Mouse (Mus musculus) neural tube, embryonic 11.5 days (tissue): Measurements from ENCODE around the gene Ifit2. TPM values are rescaled to one million over a fixed set of nuclear protein-coding genes. Genes with fewer than 3 reads are reported as not detected.
"Not testable (repeated sequence)": the region's sequence is repeated elsewhere in the genome, so short reads cannot be mapped to it uniquely, and the experiment has no call there.

Source experiments
- ATAC-seq: fragments of 200-750 bp; cut with Nextera tagmentation; 2 replicates; pipeline ENCODE4 v1.8.0; 2017; ENCODE audit warnings: moderate number of reproducible peaks, mild to moderate bottlenecking, moderate TSS enrichment, moderate library complexity; ENCODE audit not compliant: insufficient read depth, low FRiP score, low TSS enrichment
- DNase-seq: peaks from one replicate; pipeline ENCODE4 v3.0.0-alpha.2; 2015; ENCODE audit warnings: low spot score
- H3K27ac ChIP-seq: fragments of 300-500 bp; sonication (generic); 2 replicates; pipeline ENCODE4 v1.5.1; 2014; ENCODE audit warnings: low read depth, mild to moderate bottlenecking, low read length
- H3K27me3 ChIP-seq: fragments of 300-500 bp; sonication (generic); 2 replicates; pipeline ENCODE4 v1.6.1; 2014; ENCODE audit warnings: mild to moderate bottlenecking, low read length, mixed read lengths; ENCODE audit not compliant: control insufficient read depth, insufficient read depth
- H3K36me3 ChIP-seq: fragments of 300-500 bp; sonication (generic); 2 replicates; pipeline ENCODE4 v1.6.1; 2014; ENCODE audit warnings: mild to moderate bottlenecking, low read length, moderate library complexity, mixed read lengths; ENCODE audit not compliant: control insufficient read depth, insufficient read depth
- H3K4me1 ChIP-seq: fragments of 300-500 bp; sonication (generic); 2 replicates; pipeline ENCODE4 v1.6.1; 2014; ENCODE audit warnings: low read length, mixed read lengths; ENCODE audit not compliant: control insufficient read depth, insufficient read depth
- H3K4me2 ChIP-seq: fragments of 300-500 bp; sonication (generic); 2 replicates; pipeline ENCODE4 v1.6.1; 2014; ENCODE audit warnings: low read depth, mild to moderate bottlenecking, moderate library complexity
- H3K4me3 ChIP-seq: fragments of 300-500 bp; sonication (generic); 2 replicates; pipeline ENCODE4 v1.5.1; 2014; ENCODE audit warnings: low read depth, low read length
- H3K9ac ChIP-seq: fragments of 300-500 bp; sonication (generic); 2 replicates; pipeline ENCODE4 v1.6.1; 2014; ENCODE audit warnings: mild to moderate bottlenecking, low read length
- H3K9me3 ChIP-seq: fragments of 300-500 bp; sonication (generic); 2 replicates; pipeline ENCODE4 v1.6.1; 2016; ENCODE audit warnings: low read length; ENCODE audit not compliant: control insufficient read depth
- WGBS: fragments of 180-500 bp; shearing (Covaris S2); extraction: QIAGEN DNeasy Blood & Tissue Kit; methylation state at CpG from one replicate; pipeline ENCODE4 v1.1.7; 2014; 5-methylcytosine and 5-hydroxymethylcytosine counted together
- polyA plus RNA-seq: library from polyadenylated mRNA; unstranded; fragments of >200 nt; fragmentation: Nextera tagmentation; extraction: Ambion mirVana; gene quantifications from 2 replicates; pipeline ENCODE4 v1.2.1, GENCODE M21; 2014

The Ifit2 gene
- polyA plus RNA-seq, 1 experiment from 2014 or later: 4.8 TPM

GRCm38 (mm10) chr19:34582696-34583095 lies 32.2 kb downstream of the Ifit2 start:
- not testable (repeated sequence) for H3K9me3 ChIP-seq, H3K27me3 ChIP-seq, H3K4me3 ChIP-seq, H3K27ac ChIP-seq, H3K4me2 ChIP-seq, H3K9ac ChIP-seq, H3K36me3 ChIP-seq, DNase-seq, H3K4me1 ChIP-seq, ATAC-seq
- WGBS: 92% methylated on average over 2 of the region's 2 CpGs

- 67% methylated on average over 2 of the region's 2 CpGs for WGBS
- not testable (repeated sequence) for ATAC-seq, H3K27me3 ChIP-seq
These were observed 32.8 kb downstream of the Ifit2 start, which contains the start of gene Ifit3 for GRCm38 (mm10) chr19:34583126-34583766. Ifit3 (plus strand) TSS chr19:34583531.

GRCm38 (mm10) chr19:34585740-34586458 lies 35.4 kb downstream of the Ifit2 start:
- H3K9ac ChIP-seq, H3K27me3 ChIP-seq, H3K4me3 ChIP-seq, H3K27ac ChIP-seq, H3K36me3 ChIP-seq, H3K4me2 ChIP-seq, DNase-seq, H3K4me1 ChIP-seq, H3K9me3 ChIP-seq, ATAC-seq: not testable (repeated sequence)
- 80% methylated on average over 5 of the region's 5 CpGs for WGBS

More at GRCm38 (mm10) chr19:34583126-34583766, 32.8 kb downstream of the Ifit2 start, which contains the start of gene Ifit3:
- H3K9me3 ChIP-seq, H3K4me1 ChIP-seq, H3K9ac ChIP-seq, H3K36me3 ChIP-seq, DNase-seq, H3K27ac ChIP-seq, H3K4me2 ChIP-seq, H3K4me3 ChIP-seq: not testable (repeated sequence)

GRCm38 (mm10) chr19:34587898-34588692 lies 37.6 kb downstream of the Ifit2 start:
- not testable (repeated sequence) for H3K9ac ChIP-seq, H3K4me2 ChIP-seq, H3K4me1 ChIP-seq, H3K36me3 ChIP-seq, H3K27ac ChIP-seq, H3K27me3 ChIP-seq, H3K4me3 ChIP-seq, ATAC-seq, H3K9me3 ChIP-seq, DNase-seq
- WGBS: 90% methylated on average over 6 of the region's 12 CpGs

GRCm38 (mm10) chr19:34588959-34589358 lies 38.5 kb downstream of the Ifit2 start:
- H3K4me1 ChIP-seq: no peaks in the 10 kb centered on the region
- H3K4me3 ChIP-seq: no peak overlapping the region
- H3K9ac ChIP-seq: no peak overlapping the region
- H3K27ac ChIP-seq: no peak overlapping the region
- no peak overlapping the region for H3K4me2 ChIP-seq
- no peaks in the 10 kb centered on the region for H3K36me3 ChIP-seq
- ATAC-seq (no peak), DNase-seq (no peak)
- no peaks in the 10 kb centered on the region for H3K9me3 ChIP-seq
- H3K27me3 ChIP-seq: no peaks in the 10 kb centered on the region

- H3K27ac ChIP-seq: no peak overlapping the region
- 86% methylated on average over 2 of the region's 2 CpGs for WGBS
- no peaks in the 10 kb centered on the region for H3K4me1 ChIP-seq
- no peaks in the 10 kb centered on the region for H3K36me3 ChIP-seq
- H3K4me2 ChIP-seq: no peak overlapping the region
- no peak for DNase-seq
- no peaks in the 10 kb centered on the region for H3K27me3 ChIP-seq
- no peaks in the 10 kb centered on the region for H3K9me3 ChIP-seq
- H3K9ac ChIP-seq: no peak overlapping the region
- no peak for ATAC-seq
- no peak overlapping the region for H3K4me3 ChIP-seq
These were observed 43.0 kb downstream of the Ifit2 start for GRCm38 (mm10) chr19:34593456-34593855.

GRCm38 (mm10) chr19:34594523-34594922 lies 44.0 kb downstream of the Ifit2 start:
- not testable (repeated sequence) for H3K36me3 ChIP-seq, H3K9ac ChIP-seq, DNase-seq, H3K4me2 ChIP-seq, ATAC-seq, H3K27ac ChIP-seq, H3K4me1 ChIP-seq, H3K9me3 ChIP-seq, H3K4me3 ChIP-seq, H3K27me3 ChIP-seq
- WGBS: 85% methylated on average over 3 of the region's 3 CpGs

- DNase-seq: no peak
- no peak overlapping the region for H3K9ac ChIP-seq
- H3K27ac ChIP-seq: no peak overlapping the region
- H3K9me3 ChIP-seq: no peaks in the 10 kb centered on the region
- H3K4me3 ChIP-seq: no peak overlapping the region
- H3K4me1 ChIP-seq: no peaks in the 10 kb centered on the region
- no peaks in the 10 kb centered on the region for H3K36me3 ChIP-seq
- no peak overlapping the region for H3K4me2 ChIP-seq
- no peaks in the 10 kb centered on the region for H3K27me3 ChIP-seq
- no peak for ATAC-seq
These were observed 46.3 kb downstream of the Ifit2 start for GRCm38 (mm10) chr19:34596811-34597210.
